8 mouse cellular contexts compared by ENCODE assay signal in genomic region chr17:46552841-46553423, GRCm38 (mm10). TPM values are rescaled to one million over a fixed set of nuclear protein-coding genes. Genes with fewer than 3 reads are reported as not detected.
DNase-seq lines count a peak whose midpoint lies in the region; ATAC-seq lines count a peak whose summit lies in the region.

No protein-coding gene starts in this region.

- H3K4me1 ChIP-seq in hindbrain, embryonic 15.5 days (replicated peaks) = peaks cover 40% of the 10 kb centered on the region

- peak overlapping the region; percentile 68 for H3K27ac ChIP-seq in hindbrain, embryonic 15.5 days (replicated peaks)

- WGBS in hindbrain, embryonic 15.5 days = 0% methylated on average over 24 of the region's 24 CpGs

- H3K4me3 ChIP-seq in hindbrain, embryonic 15.5 days = peak overlapping the region; percentile 91

- H3K9me3 ChIP-seq in hindbrain, embryonic 15.5 days = no peaks in the 10 kb centered on the region

- peak overlapping the region; percentile 96 for H3K9ac ChIP-seq in hindbrain, embryonic 15.5 days

- peak; percentile 77 for DNase-seq in WW6 (ENCODE audit: low read depth, low spot score)
- DNase-seq in gastrocnemius, adult 18-20 months (ENCODE audit: low spot score) = peak; percentile 94
- peak; percentile 93 to 94 for DNase-seq in layer of hippocampus, postnatal 36 days
- DNase-seq in lung, postnatal 25 days (ENCODE audit: low spot score) = peak; percentile 96
- peak; percentile 98 for DNase-seq in retina, postnatal 1 day
- DNase-seq in urinary bladder, postnatal 10 days (ENCODE audit: low spot score) = peak; percentile 76

- H3K4me2 ChIP-seq in hindbrain, embryonic 15.5 days = peak overlapping the region; percentile 84

- peak; percentile 55 for ATAC-seq in common myeloid progenitor, adult 5-6 weeks (replicated peaks; ENCODE audit: low read depth, poor library complexity, severe bottlenecking)
- peak; percentile 77 for ATAC-seq in hindbrain, embryonic 15.5 days (ENCODE audit: low FRiP score, low read depth)

- H3K27me3 ChIP-seq in hindbrain, embryonic 15.5 days = no peaks in the 10 kb centered on the region

- peaks cover 40% of the 10 kb centered on the region for H3K36me3 ChIP-seq in hindbrain, embryonic 15.5 days

RNA-seq across cellular contexts. Expression of gene Srf, which starts 3.0 kb away (rescaled TPM):
- 32.5 and 35.4 TPM in 2 replicates for total RNA-seq in common myeloid progenitor, adult 5-6 weeks (2017)
- total RNA-seq in gastrocnemius, adult 18-20 months (2021) = 10 to 100 TPM; 80.0 to 87.2 TPM
- 2.7 and 4.5 TPM in 2 replicates for polyA plus RNA-seq in hindbrain, embryonic 15.5 days (2015; fragmentation: Nextera tagmentation; extraction: Ambion mirVana)
- 10 to 100 TPM; 82.3 to 83.6 TPM for total RNA-seq in layer of hippocampus, postnatal 36 days (2021)

RNA-seq across cellular contexts. Expression of gene Cul9, which starts 6.7 kb away (rescaled TPM):
- 17.3 and 21.2 TPM in 2 replicates for total RNA-seq in common myeloid progenitor, adult 5-6 weeks (2017)
- total RNA-seq in gastrocnemius, adult 18-20 months (2021) = 10 to 100 TPM; 13.6 to 14.4 TPM
- polyA plus RNA-seq in hindbrain, embryonic 15.5 days (2015; fragmentation: Nextera tagmentation; extraction: Ambion mirVana) = 21.0 and 26.5 TPM in 2 replicates
- 10 to 100 TPM; 56.0 to 59.4 TPM for total RNA-seq in layer of hippocampus, postnatal 36 days (2021)

RNA-seq across cellular contexts. Expression of gene Dnph1, which starts 56.4 kb away (rescaled TPM):
- 13.3 and 14.5 TPM in 2 replicates for total RNA-seq in common myeloid progenitor, adult 5-6 weeks (2017)
- total RNA-seq in gastrocnemius, adult 18-20 months (2021) = 1 to 10 TPM; 5.0 to 6.4 TPM
- polyA plus RNA-seq in hindbrain, embryonic 15.5 days (2015; fragmentation: Nextera tagmentation; extraction: Ambion mirVana) = 21.8 and 22.4 TPM in 2 replicates
- total RNA-seq in layer of hippocampus, postnatal 36 days (2021) = 1 to 10 TPM; 4.9 to 7.1 TPM

Comparison
In these comparisons a context has a peak if more than half of its experiments do, and no peak if none do; other contexts are left out.
1. Peak in every context shown above with its lines: DNase-seq, ATAC-seq, H3K4me3 ChIP-seq and H3K27ac ChIP-seq.